Comparison of ENCODE assay signal across 22 mouse cellular contexts in the genomic region with DNA sequence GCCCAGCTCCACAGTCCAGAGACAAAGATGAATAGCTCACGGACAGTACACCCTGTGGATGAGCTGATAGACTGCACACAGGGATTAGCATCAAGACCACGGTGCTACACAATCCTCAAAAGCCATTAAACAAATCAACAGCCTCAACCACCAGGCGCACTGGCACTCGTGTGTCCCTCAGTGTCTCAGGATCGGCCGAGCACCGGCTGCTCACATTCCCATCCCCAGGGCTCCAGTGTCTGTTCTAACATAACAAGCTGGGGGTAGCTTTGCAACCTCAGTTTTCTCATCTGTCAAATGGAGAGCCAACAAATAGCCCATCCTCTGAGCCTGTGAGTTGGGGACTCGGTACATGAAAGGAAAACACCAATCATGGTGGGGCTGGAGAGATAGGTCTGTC. TPM values are rescaled to one million over a fixed set of nuclear protein-coding genes. Genes with fewer than 3 reads are reported as not detected.
"Had no signal": no experiment of that assay in that cellular context is flagged by ENCODE, and none has a peak within 500 bp of the region (broad histone marks: within the 10 kb centered on the region; RNA-seq: fewer than 3 reads in every experiment).

No protein-coding gene starts in this region.

- H3K9me3 ChIP-seq: liver, embryonic 15.5 days; lung, embryonic 15.5 days; megakaryocyte, embryonic 14.5 days; midbrain, embryonic 12.5 days; neural tube, embryonic 12.5 days; stomach, embryonic 15.5 days had no signal

- H3K27ac ChIP-seq: liver, embryonic 15.5 days; lung, embryonic 15.5 days; macrophage; midbrain, embryonic 12.5 days; neural tube, embryonic 12.5 days; stomach, embryonic 15.5 days; stomach, postnatal 0 days had no signal

- DNase-seq: liver, postnatal 0 days; lung, adult 2 months; lung, postnatal 14 days; lung, postnatal 36 days; midbrain, embryonic 14.5 days; right cerebral cortex, postnatal 14 days; thymus, adult 2 months; thymus, postnatal 25 days; thymus, postnatal 4 days had no signal

- H3K4me1 ChIP-seq: lung, embryonic 15.5 days; stomach, embryonic 15.5 days had no signal

- H3K4me3 ChIP-seq: liver, embryonic 15.5 days; lung, embryonic 15.5 days; megakaryocyte, embryonic 14.5 days; midbrain, embryonic 12.5 days; neural tube, embryonic 12.5 days; stomach, embryonic 15.5 days had no signal

- H3K36me3 ChIP-seq: liver, embryonic 15.5 days; lung, embryonic 15.5 days; midbrain, embryonic 12.5 days; neural tube, embryonic 12.5 days; stomach, embryonic 15.5 days had no signal

RNA-seq across cellular contexts. Expression of gene Tmem114, which starts 11.5 kb away (rescaled TPM):
- total RNA-seq: monocyte, adult 5-6 weeks; neutrophil, adult 5-6 weeks had no signal
- polyA plus RNA-seq: liver, embryonic 15.5 days; liver, postnatal 0 days; lung, adult 2 months; lung, embryonic 15.5 days; lung, postnatal 0 days; macrophage; midbrain, embryonic 12.5 days; midbrain, embryonic 14.5 days; neural tube, embryonic 12.5 days; spleen, adult 2 months; stomach, postnatal 0 days; urinary bladder, adult 2 months had no signal
